Mouse (Mus musculus) right cerebral cortex, postnatal 4 days (tissue): ENCODE measurements around the gene Kmt2d.
"Not testable (repeated sequence)": the region's sequence is repeated elsewhere in the genome, so short reads cannot be mapped to it uniquely, and the experiment has no call there.

Experiments used
- DNase-seq: peaks from one replicate; pipeline ENCODE4 v3.0.0-alpha.2; 2022

The Kmt2d gene

DNA sequence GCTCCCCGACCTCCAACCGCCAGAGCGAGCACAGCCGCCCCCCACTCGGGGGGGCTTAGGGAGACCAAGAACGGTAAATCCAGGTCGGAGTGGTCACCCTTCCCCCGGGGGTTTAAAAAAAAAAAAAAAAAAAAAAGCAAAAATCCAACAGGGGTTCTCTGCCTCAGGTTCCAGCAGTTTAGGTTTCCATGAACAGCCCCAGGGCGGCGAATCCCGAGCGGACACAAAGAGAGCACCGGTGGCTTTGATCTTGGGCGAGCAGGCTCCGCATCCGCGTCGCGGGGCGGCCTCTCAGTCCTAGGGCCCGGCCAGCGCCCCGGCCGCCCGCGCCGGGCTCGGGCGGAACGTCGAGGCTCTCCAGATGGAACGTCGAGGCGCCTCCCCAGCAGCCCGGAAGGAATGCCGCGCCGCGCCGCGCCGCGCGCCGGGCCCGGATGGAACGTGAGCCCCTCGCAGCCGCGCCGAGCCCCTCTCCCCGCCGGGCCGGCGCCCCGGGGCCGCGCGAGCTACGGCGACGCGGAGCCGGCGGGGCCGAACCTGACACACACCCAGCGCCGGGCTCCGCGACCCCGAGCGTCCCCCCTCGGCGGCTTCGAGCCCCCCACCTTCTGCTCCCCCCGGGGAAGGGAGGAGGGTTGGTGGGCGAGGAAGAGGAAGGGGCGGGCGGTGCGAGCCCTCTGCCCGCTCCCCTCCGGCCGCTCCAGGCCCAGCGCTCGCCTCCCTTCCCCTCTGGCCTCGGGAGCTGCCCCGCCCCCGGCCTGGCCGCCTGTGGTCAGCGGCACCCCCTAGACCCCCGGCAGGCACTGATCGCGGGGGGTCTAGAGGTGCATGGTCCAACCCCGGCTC lies at the start of gene Kmt2d:
Gene Kmt2d (minus strand): TSS at position 135 of the 846 bp plus-strand sequence.
- peak; percentile 40 for DNase-seq

DNA sequence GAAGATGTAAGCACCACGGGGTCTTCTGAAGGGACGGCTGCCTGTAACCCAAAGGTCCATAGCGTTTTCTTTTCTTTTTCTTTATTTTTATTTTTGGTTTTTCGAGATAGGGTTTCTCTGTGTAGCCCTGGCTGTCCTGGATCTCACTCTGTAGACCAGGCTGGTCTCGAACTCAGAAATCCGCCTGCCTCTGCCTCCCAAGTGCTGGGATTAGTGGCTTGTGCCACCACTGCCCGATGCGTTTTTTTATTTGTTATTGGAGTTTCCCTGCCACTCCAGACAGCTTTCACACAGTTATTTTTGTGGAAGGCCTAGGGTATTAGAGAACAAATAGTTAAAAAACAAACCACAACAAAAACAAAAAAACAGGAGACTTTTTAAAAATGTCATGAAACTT lies 47.5 kb upstream of the Kmt2d start:
- DNase-seq: not testable (repeated sequence)

DNA sequence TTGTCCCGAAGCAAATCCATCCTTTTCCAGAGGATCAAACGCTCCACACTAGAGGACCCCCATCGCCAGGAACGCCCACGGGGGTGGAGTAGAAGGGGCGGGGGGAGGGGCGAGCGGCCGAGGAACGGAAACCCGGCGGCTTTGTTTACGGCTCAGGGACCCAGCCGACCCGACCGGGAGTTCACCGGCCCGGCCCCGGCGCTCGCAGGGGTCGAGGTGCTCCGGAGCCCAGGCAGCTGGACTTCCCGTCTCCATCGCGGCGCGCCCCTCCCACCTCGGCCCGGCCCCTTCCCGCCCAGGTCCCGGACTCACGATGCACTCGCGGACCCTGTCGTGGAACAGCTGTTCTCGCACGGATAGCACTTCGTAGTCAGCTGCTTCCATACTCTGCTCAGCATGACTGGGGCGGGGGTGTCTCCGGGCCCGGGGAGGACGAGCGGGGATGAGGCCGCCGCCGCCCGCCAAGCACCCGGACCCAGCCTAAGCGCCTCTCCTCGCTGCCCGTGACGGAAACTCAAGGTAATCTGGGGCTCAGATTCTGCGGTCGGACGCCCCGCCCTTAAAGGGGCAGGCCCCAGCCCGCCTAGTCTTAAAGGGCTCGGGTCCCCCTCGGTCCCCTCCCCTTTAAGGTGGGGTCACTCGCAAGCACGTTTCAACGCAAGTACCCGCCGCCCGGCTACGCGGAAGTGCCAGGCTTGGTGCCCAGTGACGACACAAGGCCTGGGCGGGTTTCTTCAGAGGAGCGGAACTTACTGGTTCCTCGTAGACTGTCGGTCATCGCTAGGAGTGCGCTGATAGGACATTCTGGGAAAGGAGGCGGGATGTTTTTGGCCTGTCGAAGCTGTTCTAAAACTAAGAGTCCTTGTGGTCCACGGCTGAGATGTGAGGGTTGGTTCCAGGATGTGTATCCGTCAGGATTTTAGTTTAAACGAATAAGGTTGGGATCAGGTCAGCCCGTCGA lies 46.8 kb upstream of the Kmt2d start, which contains the start of gene Lmbr1l:
Gene Lmbr1l (minus strand): TSS at position 694 of the 961 bp plus-strand sequence.
- DNase-seq: peak; percentile 97

DNA sequence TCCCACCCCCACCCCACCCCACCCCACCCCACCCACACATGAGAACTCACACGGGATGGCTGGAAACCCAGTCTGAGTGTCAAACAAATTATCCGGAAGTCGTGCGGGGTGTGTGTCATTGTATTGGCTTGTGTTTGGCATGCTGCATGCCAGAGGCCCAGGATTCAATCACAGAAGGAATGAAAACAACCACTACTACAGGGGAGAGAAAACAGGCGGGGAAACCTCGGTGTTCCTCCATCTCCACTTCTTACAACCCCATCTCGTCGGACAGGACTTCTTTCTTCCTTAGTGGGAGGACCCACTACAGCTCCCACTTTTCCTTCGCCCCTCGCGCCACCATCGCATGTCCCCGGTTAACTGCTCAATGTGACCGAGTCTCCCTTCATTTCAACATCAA lies 46.1 kb upstream of the Kmt2d start:
- no peak for DNase-seq

DNA sequence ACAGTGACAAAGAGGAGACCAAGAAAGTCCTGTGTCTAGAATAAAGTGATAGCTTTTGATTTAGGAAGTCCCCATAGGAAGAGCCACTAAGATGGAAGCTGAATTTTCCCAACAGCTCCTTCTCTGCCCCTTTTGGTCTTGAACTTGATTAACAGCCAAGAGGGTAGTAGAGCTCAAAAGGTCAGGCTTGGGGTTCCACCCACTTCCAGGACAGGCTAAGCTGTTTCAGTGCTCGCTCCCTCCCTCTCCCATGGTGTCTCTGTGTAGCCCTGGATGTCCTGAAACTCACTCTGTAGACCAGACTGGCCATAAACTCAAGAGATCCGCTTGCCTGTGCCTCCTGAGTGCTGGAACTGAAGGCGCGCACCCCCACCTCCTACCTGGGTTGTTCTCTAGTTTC lies 45.0 kb upstream of the Kmt2d start:
- no peak for DNase-seq

DNA sequence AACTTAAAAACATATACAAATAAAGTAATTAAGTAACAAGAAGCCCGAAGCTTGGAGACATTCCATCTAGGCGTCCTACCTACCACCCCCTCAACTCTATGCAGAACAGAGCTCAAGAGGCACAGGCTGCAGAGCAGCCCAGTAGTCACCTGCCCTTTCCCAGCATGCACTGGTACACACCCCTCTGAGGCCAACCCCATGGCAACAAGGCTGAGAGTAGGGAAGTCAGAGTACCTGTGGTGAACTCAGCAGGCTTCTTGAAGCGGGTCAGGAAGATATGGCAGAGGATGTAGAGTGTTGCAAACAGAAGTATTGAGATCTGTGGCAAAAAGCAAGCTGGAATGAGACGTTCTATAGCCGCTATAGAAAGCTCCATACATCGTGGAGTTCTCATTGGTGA lies 43.9 kb upstream of the Kmt2d start:
- no peak for DNase-seq

DNA sequence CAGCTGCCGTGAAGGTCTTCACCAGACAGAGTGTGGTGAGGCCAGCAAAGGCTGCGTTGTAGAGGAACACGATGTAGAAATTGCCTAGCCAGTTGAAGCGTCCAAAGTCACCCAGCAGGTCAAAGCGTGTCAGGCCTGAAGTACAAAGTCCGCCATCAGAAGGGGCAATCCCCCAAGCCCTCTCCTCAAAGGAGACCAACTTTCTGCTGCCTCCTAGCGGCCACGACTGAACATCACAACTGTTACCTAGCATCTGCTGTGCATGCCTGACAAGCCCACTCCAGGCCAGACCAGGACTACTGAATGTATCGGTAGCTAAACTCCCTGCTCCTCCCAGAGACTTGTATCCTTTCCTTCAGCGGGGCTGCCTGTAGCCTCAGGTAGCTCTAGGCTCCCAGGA lies 33.7 kb upstream of the Kmt2d start:
- DNase-seq: peak; percentile 58

DNA sequence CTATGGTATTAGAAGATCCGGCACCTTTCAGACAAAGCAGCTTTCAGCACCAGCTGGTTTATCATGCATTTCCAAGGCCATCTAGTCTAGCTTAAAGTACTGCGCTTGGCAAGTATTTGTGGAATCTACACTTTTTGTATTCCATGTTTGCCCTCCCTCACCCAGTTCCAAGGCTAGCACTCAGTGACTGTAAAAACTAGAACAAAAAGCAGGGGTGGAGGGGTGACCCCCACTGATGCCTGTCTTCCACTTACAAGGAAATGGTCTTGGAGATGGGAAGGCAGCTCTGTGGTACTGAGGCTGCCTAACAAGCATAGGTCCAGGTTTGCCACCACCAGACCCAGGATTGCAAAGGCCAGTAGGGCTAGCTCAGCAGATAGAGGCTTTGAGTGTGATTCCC lies 31.6 kb upstream of the Kmt2d start:
- no peak for DNase-seq

DNA sequence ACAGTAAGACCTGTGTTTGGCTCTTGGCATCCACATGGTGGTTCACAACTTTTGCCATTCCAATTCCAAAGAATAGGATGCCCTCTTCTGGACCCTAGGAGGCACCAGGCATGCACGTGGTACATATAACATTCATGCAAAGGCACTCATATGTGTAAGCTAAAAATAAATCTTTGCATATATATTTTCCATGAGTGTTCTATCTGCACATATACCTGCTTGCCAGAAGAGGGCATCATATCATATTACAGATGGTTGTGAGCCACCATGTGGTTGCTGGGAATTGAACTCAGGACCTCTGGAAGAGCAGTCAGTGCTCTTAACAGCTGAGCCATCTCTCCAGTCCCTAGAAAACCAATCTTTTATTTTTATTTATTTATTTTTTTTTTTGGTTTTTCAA lies 30.5 kb upstream of the Kmt2d start:
- DNase-seq: no peak

DNA sequence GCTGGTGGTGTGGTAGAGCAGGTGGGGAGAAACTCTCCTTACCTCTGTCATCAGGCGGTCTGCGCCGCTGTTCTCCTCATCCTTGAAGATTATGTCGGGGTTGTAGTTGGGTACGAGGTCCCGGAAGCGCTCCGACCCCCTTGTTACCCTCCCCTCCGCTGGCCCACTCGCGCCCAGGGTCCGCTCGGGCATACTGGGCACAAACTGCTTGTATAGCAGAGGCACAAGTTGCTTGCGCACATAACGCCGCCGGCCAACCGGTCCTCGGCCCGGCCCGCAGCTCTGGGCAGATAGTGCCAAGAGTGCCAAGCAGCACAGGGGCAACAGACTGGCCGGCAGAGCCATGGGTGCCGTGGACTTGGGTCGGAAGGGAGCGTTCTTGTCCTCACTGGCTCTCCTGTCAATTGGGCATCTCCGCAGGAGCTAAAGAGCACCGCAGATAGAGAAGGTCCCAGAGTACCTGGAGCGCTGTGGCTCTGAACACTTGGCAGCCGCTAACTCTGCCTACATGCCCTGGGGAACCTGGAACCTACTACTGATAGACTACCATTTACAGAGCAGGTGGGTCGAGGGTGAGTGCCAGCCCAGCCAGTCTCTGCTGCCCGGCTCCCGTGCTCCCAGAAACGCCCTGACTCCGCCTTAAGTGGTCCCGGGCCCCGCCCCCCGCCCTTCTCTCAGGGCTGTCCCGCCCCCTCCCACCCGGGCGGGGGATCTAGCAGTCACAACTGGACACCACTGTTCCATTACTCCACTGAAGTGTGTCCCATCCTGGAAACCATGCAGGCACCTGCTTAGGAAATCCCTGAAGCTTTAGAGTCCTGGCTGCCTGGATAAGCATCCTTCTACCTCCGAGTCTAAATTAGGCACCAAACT lies 27.2 kb upstream of the Kmt2d start, which contains the start of gene Dhh:
Gene Dhh (minus strand): TSS at position 613 of the 873 bp plus-strand sequence.
- DNase-seq: no peak

DNA sequence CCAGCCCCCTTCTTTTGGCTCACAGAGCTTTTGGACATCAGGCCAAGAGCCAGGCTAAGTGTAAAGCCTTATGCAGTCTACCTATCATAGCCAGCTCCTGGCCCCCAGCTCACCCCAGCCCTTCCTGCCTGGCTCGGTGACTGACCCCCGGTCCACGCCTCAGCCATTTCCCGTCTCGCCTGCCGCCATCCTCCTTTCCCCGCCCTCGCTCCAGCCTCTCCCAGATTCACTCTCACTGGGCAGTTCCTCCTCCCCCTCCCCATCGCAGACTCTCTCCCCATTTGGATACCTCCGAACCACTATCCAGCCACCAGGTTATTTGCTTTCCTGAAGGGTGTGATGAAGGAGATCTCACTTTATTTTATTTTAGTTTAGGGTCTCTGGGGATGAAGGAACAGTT lies 26.5 kb upstream of the Kmt2d start:
- no peak for DNase-seq

DNA sequence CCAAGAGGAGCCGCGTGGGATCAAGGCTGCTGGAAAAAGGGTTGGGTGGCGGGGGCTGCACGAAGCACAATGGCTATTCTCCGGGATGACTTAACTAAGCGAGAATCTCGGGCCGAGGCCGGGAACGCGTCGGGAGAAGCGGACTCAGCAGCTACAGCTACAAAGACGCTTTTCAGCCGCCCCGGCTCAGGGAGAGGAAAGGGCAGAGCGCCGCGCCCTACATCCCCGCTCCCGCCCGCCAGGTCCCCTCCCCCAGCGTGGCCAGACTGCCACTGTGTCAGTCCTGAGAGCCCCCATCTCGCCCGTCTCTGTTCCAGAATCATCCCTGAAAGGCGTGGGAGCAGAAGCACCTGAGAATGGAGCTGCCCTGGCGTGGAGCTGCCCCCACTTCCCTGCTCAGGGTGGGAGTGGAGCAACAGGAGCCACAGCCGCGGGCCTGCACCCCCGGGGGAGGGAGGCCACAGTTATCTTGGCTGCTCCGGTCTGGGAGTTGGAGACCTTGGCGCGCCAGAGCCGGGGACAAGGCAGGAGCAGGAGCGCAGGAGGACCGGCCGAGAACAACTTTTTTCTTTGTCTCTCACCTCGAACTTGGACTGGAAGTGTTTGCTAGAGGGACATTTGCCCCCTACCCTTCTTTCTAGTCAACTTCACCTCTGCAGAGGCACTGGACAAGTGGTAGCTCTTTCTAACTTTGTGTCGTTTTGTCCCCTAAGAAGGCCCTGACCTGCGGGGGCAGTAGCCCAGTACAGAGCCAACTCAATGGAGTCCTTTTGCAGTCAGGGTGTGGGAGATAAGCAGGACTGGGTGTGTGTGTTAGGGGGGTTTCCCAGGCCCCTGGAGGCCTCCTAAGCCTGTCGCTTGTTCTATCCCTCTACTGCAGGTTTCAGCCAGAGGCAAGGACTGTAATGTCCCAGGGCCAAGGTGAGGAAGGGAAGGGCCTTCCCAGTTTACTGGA lies 24.9 kb upstream of the Kmt2d start:
- DNase-seq: peak; percentile 29

DNA sequence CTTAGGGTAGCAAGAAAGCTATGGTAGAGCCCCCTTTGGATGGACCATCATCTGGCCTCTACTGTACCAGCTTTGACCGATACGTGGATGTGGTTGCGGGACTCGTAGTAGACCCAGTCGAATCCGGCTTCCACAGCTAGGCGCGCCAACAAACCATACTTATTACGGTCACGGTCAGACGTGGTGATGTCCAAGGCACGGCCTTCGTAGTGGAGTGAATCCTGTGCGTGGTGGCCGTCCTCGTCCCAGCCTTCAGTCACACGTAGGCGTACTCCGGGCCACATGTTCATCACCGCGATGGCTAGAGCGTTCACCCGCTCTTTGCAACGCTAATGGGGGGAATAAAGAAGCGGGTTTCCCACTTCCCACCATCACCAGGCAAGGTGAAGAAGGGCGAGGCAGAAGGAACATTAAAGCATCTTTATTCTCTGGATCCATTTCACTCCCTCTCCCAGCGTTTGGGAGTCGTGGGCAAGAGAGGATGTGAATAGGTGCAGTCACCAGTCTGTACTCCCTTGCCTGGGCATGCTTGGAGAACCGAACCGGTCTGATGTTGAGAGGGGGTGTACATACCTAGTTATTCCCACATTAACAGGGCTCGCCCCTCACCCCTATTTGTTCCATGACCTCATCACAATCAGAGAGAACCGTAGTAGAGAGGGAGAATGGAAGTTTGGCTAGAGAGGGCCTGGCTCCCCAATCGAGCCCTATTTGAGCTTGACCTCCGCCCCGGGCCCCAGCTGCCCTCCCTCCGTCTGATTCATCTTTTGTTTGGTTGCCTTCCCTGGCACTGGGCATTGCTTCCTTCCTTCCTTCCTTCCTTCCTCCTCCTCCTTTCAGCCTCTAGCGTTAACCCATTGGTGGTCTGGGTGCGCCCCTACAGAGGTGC lies 24.0 kb upstream of the Kmt2d start:
- DNase-seq: no peak

DNA sequence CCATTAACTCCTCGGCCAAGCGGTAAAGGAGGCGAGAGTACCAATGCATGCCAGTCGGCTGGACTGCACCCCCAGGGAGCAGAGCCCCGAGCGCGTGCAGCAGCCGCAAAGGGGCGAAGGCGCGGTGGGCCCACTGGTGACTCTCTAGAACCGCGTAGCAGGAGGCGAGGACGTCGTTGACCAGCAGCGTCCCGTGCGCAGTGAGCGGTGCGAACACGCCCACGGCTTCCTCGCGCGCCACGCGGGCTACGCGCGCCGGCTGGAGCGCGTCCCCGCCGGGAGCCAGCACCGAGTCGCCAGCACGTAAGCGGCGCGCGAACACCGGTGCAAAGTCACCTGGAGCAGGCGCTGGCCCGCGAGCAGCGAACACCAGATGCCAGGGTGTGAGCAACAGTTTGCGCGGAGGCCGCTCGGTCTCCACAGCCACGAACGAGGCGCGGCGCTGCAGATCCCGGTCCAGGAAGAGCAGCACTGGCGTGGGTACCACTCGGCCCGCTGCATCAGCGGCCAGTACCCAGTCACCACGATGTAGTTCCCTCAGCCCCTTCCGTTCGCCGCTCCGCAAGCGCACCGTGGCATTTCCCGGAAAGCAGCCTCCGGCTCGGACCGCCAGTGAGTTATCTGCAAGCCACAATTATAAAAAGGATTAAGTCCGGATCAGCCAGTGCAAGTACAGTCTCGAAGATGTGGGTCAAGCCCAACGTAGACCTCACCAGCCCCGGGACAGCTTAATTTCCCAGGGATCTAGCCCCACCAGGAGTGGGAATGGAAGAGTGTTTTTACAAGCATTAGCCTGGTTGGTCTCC lies 23.1 kb upstream of the Kmt2d start, which contains the start of gene Rhebl1:
Gene Rhebl1 (minus strand): TSS at position 601 of the 806 bp plus-strand sequence.
- peak; percentile 30 for DNase-seq

DNA sequence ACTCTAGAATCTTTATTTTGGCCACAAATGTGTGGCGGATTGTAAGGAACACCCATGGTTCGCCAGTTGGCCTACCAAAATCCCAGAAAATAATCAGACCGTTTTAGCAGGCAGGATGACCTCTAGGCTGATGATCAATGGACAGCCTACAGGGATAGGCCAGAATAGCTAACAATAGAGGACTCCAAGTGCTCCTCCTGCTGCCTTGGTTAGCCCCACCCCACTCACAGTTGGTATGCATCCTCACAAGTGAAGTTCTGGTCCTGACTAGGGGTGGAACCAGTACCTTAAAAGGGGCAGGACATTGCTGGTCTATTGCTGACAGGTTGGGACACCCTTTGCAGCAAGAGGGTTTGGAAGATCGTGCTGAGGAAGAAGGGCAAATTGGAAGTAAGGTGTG lies 22.0 kb upstream of the Kmt2d start:
- no peak for DNase-seq

DNA sequence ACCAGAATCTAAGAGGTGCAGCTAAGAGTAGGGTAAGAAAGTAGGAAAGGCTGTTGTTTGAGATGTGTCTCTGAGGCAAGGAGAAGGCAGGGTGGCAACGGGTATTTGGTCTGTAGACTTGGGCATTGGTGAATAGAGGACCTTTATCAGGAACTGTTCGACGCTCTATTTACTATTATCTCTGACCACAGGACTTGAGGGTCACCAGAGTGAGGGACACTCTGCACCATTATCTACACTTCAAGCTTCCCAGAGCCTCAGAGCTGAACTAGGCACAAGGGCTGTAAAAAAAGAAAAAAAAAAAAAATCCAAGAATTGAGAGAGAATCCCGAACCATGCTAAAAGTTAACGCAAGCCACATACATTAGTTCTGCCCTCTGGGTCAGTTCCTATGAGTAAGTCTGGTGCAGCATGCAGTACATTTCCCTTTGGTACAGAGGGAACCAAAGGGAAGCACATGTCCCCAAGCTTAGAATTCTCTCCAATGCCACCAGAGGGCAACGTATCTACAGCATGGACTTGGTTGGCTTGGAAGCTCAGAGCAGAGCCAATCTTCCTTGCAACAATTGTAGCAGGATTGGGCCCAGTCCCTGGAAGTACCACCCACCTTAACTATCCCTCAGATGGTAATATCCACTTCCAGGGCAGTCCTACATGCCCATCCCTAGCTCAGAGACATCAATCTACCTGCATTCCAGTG lies 21.1 kb upstream of the Kmt2d start:
- DNase-seq: no peak

DNA sequence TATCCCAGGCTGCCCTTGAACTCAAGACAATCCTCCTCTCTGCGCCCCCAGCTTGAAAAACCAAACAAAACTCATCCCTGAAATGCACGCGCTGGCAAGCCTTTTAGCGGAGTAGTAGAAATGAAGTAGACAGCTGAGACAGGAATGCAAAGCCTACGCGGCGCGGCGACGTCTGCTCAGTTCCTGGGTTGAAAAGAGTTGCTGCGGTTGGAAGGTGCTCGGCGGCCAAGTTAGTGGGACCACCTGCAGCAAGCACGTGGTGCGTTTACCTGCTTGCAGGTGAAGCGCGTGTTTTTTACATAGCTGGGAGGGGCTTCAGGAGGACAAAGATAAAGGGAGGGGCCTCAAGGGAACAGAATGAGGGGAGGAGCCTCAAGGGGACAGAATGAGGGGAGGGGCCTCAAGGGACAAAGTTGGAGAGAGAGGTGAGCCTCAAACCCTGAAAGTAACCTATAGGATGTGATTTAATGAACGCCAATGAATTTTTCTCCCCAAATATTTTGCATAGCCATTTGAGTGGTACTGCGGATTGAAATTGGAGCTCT lies 20.3 kb upstream of the Kmt2d start:
- DNase-seq: no peak

DNA sequence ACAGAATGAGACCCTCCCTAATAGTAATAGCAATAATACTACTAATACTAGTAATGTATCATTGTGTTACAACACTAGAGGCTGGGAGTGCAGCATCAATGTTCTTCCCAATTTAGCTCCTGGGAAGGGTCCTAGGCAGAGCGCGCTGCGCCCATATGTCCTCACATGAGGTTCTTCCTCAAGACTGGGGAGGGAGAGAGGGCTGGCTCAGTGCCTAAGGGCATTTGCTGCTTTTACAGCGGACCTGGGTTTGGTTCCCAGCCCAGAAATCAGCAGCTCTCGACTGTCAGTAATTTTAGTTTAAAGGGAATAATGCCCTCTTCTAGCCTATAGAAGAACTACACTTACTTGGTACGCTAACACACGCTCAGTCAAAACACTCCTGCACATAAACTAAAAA lies 16.5 kb upstream of the Kmt2d start:
- no peak for DNase-seq
